Mouse (Mus musculus): ENCODE data around the gene Zfp36. TPM values are rescaled to one million over a fixed set of nuclear protein-coding genes. Genes with fewer than 3 reads are reported as not detected.
A peak's percentile ranks its signal among the peaks of the same experiment; 100 is the strongest.

Zfp36 gene
- polyA plus RNA-seq, 1 experiment from 2014 or later: 4.7 TPM

GRCm38 (mm10) chr7:28383606-28384005 is 3.6 kb upstream of the Zfp36 start:
- H3K4me1 ChIP-seq (replicated peaks): peaks cover 84% of the 10 kb centered on the region
- ATAC-seq (ENCODE audit: low read depth) (no peak), DNase-seq (no peak)
- H3K9ac ChIP-seq: 0 out of 2 replicates have a peak overlapping the region, but pooled peaks have one; percentile 81
- no peaks in the 10 kb centered on the region for H3K9me3 ChIP-seq (replicated peaks)
- H3K4me3 ChIP-seq (replicated peaks): no peak overlapping the region
- 41% methylated on average over 4 of the region's 4 CpGs for WGBS (ENCODE audit: insufficient replicate concordance)
- H3K4me2 ChIP-seq: peak overlapping the region; percentile 92; the same call in 1 of the 2 replicates
- H3K36me3 ChIP-seq: peaks cover 28% of the 10 kb centered on the region
- H3K27me3 ChIP-seq: no peaks in the 10 kb centered on the region
- H3K27ac ChIP-seq: peak overlapping the region; percentile 89

- peak overlapping the region; percentile 81 for H3K9ac ChIP-seq
- DNase-seq: peak; percentile 74
- WGBS (ENCODE audit: insufficient replicate concordance): 2% methylated on average over 11 of the region's 11 CpGs
- H3K4me2 ChIP-seq: peak overlapping the region; percentile 92
- H3K4me3 ChIP-seq (replicated peaks): peak overlapping the region; percentile 61
- peak overlapping the region; percentile 89 for H3K27ac ChIP-seq
- H3K27me3 ChIP-seq: no peaks in the 10 kb centered on the region
- H3K4me1 ChIP-seq (replicated peaks): peaks cover 84% of the 10 kb centered on the region
- H3K9me3 ChIP-seq (replicated peaks): no peaks in the 10 kb centered on the region
- H3K36me3 ChIP-seq: peaks cover 22% of the 10 kb centered on the region
- ATAC-seq (ENCODE audit: low read depth): peak; percentile 66
These were observed 2.9 kb upstream of the Zfp36 start for GRCm38 (mm10) chr7:28382981-28383396.

- DNase-seq (peak; percentile 17), ATAC-seq (ENCODE audit: low read depth) (peak; percentile 1; the same call in 1 of the 2 replicates)
- no peaks in the 10 kb centered on the region for H3K9me3 ChIP-seq (replicated peaks)
- peak overlapping the region; percentile 81 for H3K9ac ChIP-seq
- WGBS (ENCODE audit: insufficient replicate concordance): 6% methylated on average over 10 of the region's 12 CpGs
- H3K4me2 ChIP-seq: peak overlapping the region; percentile 92
- peak overlapping the region; percentile 61 for H3K4me3 ChIP-seq (replicated peaks)
- H3K27ac ChIP-seq: peak overlapping the region; percentile 89
- H3K4me1 ChIP-seq (replicated peaks): peaks cover 87% of the 10 kb centered on the region
- H3K36me3 ChIP-seq: peaks cover 21% of the 10 kb centered on the region
- H3K27me3 ChIP-seq: no peaks in the 10 kb centered on the region
These were observed 2.4 kb upstream of the Zfp36 start for GRCm38 (mm10) chr7:28382347-28382951.

- peak overlapping the region; percentile 61 for H3K4me3 ChIP-seq (replicated peaks)
- peak overlapping the region; percentile 81 for H3K9ac ChIP-seq
- ATAC-seq (ENCODE audit: low read depth) (peak; percentile 23), DNase-seq (peak; percentile 61)
- peaks cover 92% of the 10 kb centered on the region for H3K4me1 ChIP-seq (replicated peaks)
- H3K9me3 ChIP-seq (replicated peaks): no peaks in the 10 kb centered on the region
- no peaks in the 10 kb centered on the region for H3K27me3 ChIP-seq
- H3K4me2 ChIP-seq: peak overlapping the region; percentile 92
- under 1% methylated on average over 18 of the region's 20 CpGs for WGBS (ENCODE audit: insufficient replicate concordance)
- H3K27ac ChIP-seq: peak overlapping the region; percentile 89
- H3K36me3 ChIP-seq: peaks cover 21% of the 10 kb centered on the region
These were observed 1.9 kb upstream of the Zfp36 start for GRCm38 (mm10) chr7:28381938-28382337.

- DNase-seq (peak; percentile 69), ATAC-seq (ENCODE audit: low read depth) (peak; percentile 39)
- peak overlapping the region; percentile 92 for H3K4me2 ChIP-seq
- H3K4me1 ChIP-seq (replicated peaks): peaks cover 96% of the 10 kb centered on the region
- H3K27me3 ChIP-seq: no peaks in the 10 kb centered on the region
- WGBS (ENCODE audit: insufficient replicate concordance): 2% methylated on average over 30 of the region's 30 CpGs
- no peaks in the 10 kb centered on the region for H3K9me3 ChIP-seq (replicated peaks)
- peak overlapping the region; percentile 89 for H3K27ac ChIP-seq
- H3K36me3 ChIP-seq: peaks cover 19% of the 10 kb centered on the region
- peak overlapping the region; percentile 61 for H3K4me3 ChIP-seq (replicated peaks)
- peak overlapping the region; percentile 81 for H3K9ac ChIP-seq
These were observed 1.2 kb upstream of the Zfp36 start for GRCm38 (mm10) chr7:28381017-28381790.

- Histone ChIP-seq H3K36me3 (peaks cover 10% of the 10 kb centered on the region), H3K27ac (peak overlapping the region; percentile 89), H3K4me3 (replicated peaks) (peak overlapping the region; percentile 68), H3K4me2 (peak overlapping the region; percentile 91), H3K9me3 (replicated peaks) (no peaks in the 10 kb centered on the region), H3K9ac (peak overlapping the region; percentile 81), H3K4me1 (replicated peaks) (peaks cover 95% of the 10 kb centered on the region), H3K27me3 (no peaks in the 10 kb centered on the region)
- DNase-seq (peak; percentile 88), ATAC-seq (ENCODE audit: low read depth) (peak; percentile 67)
- under 1% methylated on average over 53 of the region's 53 CpGs for WGBS (ENCODE audit: insufficient replicate concordance)
These were observed 1.0 kb downstream of the Zfp36 start for GRCm38 (mm10) chr7:28378769-28379651.

- WGBS (ENCODE audit: insufficient replicate concordance): 22% methylated on average over 32 of the region's 32 CpGs
- Histone ChIP-seq H3K4me1 (replicated peaks) (peaks cover 95% of the 10 kb centered on the region), H3K27ac (peak overlapping the region; percentile 89), H3K4me2 (peak overlapping the region; percentile 91), H3K9me3 (replicated peaks) (no peaks in the 10 kb centered on the region), H3K9ac (peak overlapping the region; percentile 81), H3K36me3 (peaks cover 10% of the 10 kb centered on the region), H3K4me3 (replicated peaks) (peak overlapping the region; percentile 68), H3K27me3 (no peaks in the 10 kb centered on the region)
- DNase-seq (peak; percentile 26), ATAC-seq (ENCODE audit: low read depth) (no peak)
These were observed 1.9 kb downstream of the Zfp36 start for GRCm38 (mm10) chr7:28378066-28378690.

GRCm38 (mm10) chr7:28377190-28378065 is 2.6 kb downstream of the Zfp36 start:
- Histone ChIP-seq H3K27ac (peak overlapping the region; percentile 89), H3K4me2 (peak overlapping the region; percentile 91), H3K9ac (peak overlapping the region; percentile 81), H3K9me3 (replicated peaks) (no peaks in the 10 kb centered on the region), H3K4me3 (replicated peaks) (peak overlapping the region; percentile 68), H3K36me3 (peaks cover 10% of the 10 kb centered on the region), H3K4me1 (replicated peaks) (peaks cover 90% of the 10 kb centered on the region), H3K27me3 (no peaks in the 10 kb centered on the region)
- DNase-seq: no peak
- 51% methylated on average over 18 of the region's 18 CpGs for WGBS (ENCODE audit: insufficient replicate concordance)
- no peak for ATAC-seq (ENCODE audit: low read depth)

- peak overlapping the region; percentile 68 for H3K4me3 ChIP-seq (replicated peaks)
These were observed 3.9 kb downstream of the Zfp36 start for GRCm38 (mm10) chr7:28376011-28376771.

More at GRCm38 (mm10) chr7:28376011-28376771, 3.9 kb downstream of the Zfp36 start:
- ATAC-seq (ENCODE audit: low read depth): no peak
- Histone ChIP-seq H3K36me3 (peaks cover 10% of the 10 kb centered on the region), H3K9ac (peak overlapping the region; percentile 79), H3K9me3 (replicated peaks) (no peaks in the 10 kb centered on the region), H3K27me3 (peaks cover 5% of the 10 kb centered on the region; the same call in 1 of the 2 replicates), H3K4me1 (replicated peaks) (peaks cover 89% of the 10 kb centered on the region), H3K27ac (peak overlapping the region; percentile 91), H3K4me2 (peak overlapping the region; percentile 91)
- DNase-seq: peak; percentile 38
- 4% methylated on average over 30 of the region's 30 CpGs for WGBS (ENCODE audit: insufficient replicate concordance)
